Mouse (Mus musculus): ENCODE results near the gene Gm815.

GRCm38 (mm10) chr19:26871096-26871495, 14.6 kb upstream of the Gm815 start:
- TF ChIP-seq CTCF (IDR thresholded peaks at IDR 0.05; ENCODE audit: control insufficient read depth, insufficient read depth, insufficient read length) = no peak
- TF ChIP-seq FOSL1 (IDR thresholded peaks at IDR 0.05; ENCODE audit: insufficient read depth, low read length, poor library complexity, severe bottlenecking) = no peak
- no peak for TF ChIP-seq USF1 (IDR thresholded peaks at IDR 0.05; ENCODE audit: low read depth)
